Mouse (Mus musculus) stomach, postnatal 0 days (tissue): ENCODE measurements around the gene Nwd2.

Source experiments
- CTCF ChIP-seq: IDR thresholded peaks from 2 replicates; pipeline ENCODE4 v1.5.1; 2016; ENCODE audit warnings: antibody characterized with exemption, low read depth, mild to moderate bottlenecking, moderate library complexity
- EP300 ChIP-seq: optimal IDR thresholded peaks from 2 replicates; pipeline ENCODE3; 2016; ENCODE audit warnings: antibody characterized with exemption

DNA sequence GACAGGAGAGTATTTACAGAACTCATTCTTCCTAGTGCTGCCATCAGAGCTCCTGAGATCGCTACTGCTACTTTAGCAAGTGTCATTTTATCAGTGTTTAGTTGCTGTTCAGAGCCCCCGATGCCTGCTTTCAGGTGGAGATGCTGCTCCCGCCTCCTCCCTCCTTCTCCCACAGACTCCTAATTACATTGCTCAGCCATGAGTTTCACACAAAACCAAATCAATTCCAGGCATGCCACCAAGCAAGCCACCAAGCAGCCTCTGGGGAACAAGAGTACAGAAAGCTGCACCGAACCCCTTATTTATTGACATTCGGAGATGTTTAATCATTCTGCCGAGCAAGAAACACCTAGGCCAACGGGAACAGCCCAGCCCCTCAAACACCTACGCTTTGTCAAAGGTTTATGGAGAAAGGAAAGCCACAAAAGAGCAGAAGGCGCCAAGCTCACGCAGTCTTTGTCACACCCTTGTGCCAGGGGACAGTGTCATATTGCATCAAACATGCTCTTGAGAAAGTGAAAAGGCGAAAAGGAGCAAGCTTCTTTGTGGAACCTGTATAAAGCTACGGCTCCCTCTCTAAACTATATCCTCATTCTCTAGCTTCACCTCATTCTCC is 191.0 kb downstream of the Nwd2 start:
- TF ChIP-seq CTCF (no peak), EP300 (no peak)
